Mouse (Mus musculus) embryo, embryonic 11 days (tissue): ENCODE data around the gene Mul1.

Experiments
- DNase-seq: peaks from one replicate; pipeline ENCODE4 v3.0.0-alpha.2; 2015

Mul1 gene

GRCm38 (mm10) chr4:138462971-138463831, 28.7 kb downstream of the Mul1 start:
- peak; percentile 60 for DNase-seq

- peak; percentile 76 for DNase-seq
Observed at GRCm38 (mm10) chr4:138463832-138464487, 29.5 kb downstream of the Mul1 start.

- DNase-seq: peak; percentile 86
Observed at GRCm38 (mm10) chr4:138464667-138465353, 30.3 kb downstream of the Mul1 start.

- no peak for DNase-seq
Observed at GRCm38 (mm10) chr4:138465446-138465845, 31.0 kb downstream of the Mul1 start.

- DNase-seq: no peak
Observed at GRCm38 (mm10) chr4:138466690-138467089, 32.2 kb downstream of the Mul1 start.

GRCm38 (mm10) chr4:138467451-138467850, 33.0 kb downstream of the Mul1 start:
- DNase-seq: no peak

GRCm38 (mm10) chr4:138469080-138469479, 34.6 kb downstream of the Mul1 start:
- DNase-seq: no peak

- no peak for DNase-seq
Observed at GRCm38 (mm10) chr4:138471241-138471640, 36.8 kb downstream of the Mul1 start.

GRCm38 (mm10) chr4:138479595-138479994, 45.1 kb downstream of the Mul1 start:
- DNase-seq: no peak

- no peak for DNase-seq
Observed at GRCm38 (mm10) chr4:138480962-138481361, 46.5 kb downstream of the Mul1 start.

- DNase-seq: no peak
Observed at GRCm38 (mm10) chr4:138482721-138483120, 48.2 kb downstream of the Mul1 start.

- no peak for DNase-seq
Observed at GRCm38 (mm10) chr4:138488241-138488640, 53.8 kb downstream of the Mul1 start.

GRCm38 (mm10) chr4:138491088-138491487, 56.6 kb downstream of the Mul1 start:
- no peak for DNase-seq
